Mouse (Mus musculus): ENCODE data around the gene Rap1gap2. TPM values are rescaled to one million over a fixed set of nuclear protein-coding genes. Genes with fewer than 3 reads are reported as not detected.

Gene Rap1gap2
- polyA plus RNA-seq, 1 experiment from 2014 or later = 1.4 TPM

GRCm38 (mm10) chr11:74435366-74435765 lies 175.3 kb downstream of the Rap1gap2 start:
- Histone ChIP-seq H3K4me1 (no peaks in the 10 kb centered on the region), H3K4me3 (no peak overlapping the region), H3K27ac (no peak overlapping the region), H3K27me3 (replicated peaks) (no peaks in the 10 kb centered on the region), H3K4me2 (no peak overlapping the region), H3K9ac (no peak overlapping the region), H3K36me3 (no peaks in the 10 kb centered on the region), H3K9me3 (replicated peaks) (no peaks in the 10 kb centered on the region)
- 70% methylated on average over 2 of the region's 2 CpGs for WGBS (ENCODE audit: insufficient replicate concordance)
- ATAC-seq = no peak

DNA sequence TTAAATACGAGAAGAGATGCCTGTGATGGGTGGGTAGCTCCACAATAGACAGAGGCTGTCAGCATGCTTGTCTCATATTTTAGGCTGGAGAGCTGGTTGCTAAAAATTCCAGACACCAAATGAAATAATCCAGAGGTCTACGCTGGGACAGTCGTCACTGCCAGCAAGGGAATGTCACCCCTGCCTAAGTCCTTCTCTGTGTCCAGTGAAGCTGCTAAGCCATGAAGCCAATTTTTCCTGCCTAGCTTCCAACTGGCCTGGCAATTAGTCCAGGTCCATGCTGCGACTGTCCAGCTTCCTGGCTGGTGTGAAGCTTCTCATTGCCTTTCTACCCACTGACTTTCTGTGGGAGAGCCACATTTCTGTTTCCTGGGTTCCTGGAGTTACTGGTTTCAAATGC lies 177.7 kb downstream of the Rap1gap2 start:
- Histone ChIP-seq H3K36me3 (no peaks in the 10 kb centered on the region), H3K27me3 (replicated peaks) (no peaks in the 10 kb centered on the region), H3K4me1 (no peaks in the 10 kb centered on the region), H3K4me3 (no peak overlapping the region), H3K9me3 (replicated peaks) (no peaks in the 10 kb centered on the region), H3K4me2 (no peak overlapping the region), H3K9ac (no peak overlapping the region), H3K27ac (no peak overlapping the region)
- WGBS (ENCODE audit: insufficient replicate concordance) = 71% methylated on average over 4 of the region's 4 CpGs
- no peak for ATAC-seq

GRCm38 (mm10) chr11:74429798-74430529 lies 180.8 kb downstream of the Rap1gap2 start:
- H3K9ac ChIP-seq = no peak overlapping the region
- H3K9me3 ChIP-seq (replicated peaks) = no peaks in the 10 kb centered on the region
- H3K27me3 ChIP-seq (replicated peaks) = no peaks in the 10 kb centered on the region
- H3K4me2 ChIP-seq = no peak overlapping the region
- ATAC-seq = no peak
- H3K36me3 ChIP-seq = no peaks in the 10 kb centered on the region
- no peak overlapping the region for H3K27ac ChIP-seq
- no peaks in the 10 kb centered on the region for H3K4me1 ChIP-seq
- 68% methylated on average over 11 of the region's 11 CpGs for WGBS (ENCODE audit: insufficient replicate concordance)
- no peak overlapping the region for H3K4me3 ChIP-seq

GRCm38 (mm10) chr11:74426306-74426705 lies 184.4 kb downstream of the Rap1gap2 start:
- no peaks in the 10 kb centered on the region for H3K9me3 ChIP-seq (replicated peaks)
- no peak overlapping the region for H3K27ac ChIP-seq
- H3K4me2 ChIP-seq = no peak overlapping the region
- H3K9ac ChIP-seq = no peak overlapping the region
- no peaks in the 10 kb centered on the region for H3K36me3 ChIP-seq
- H3K4me3 ChIP-seq = no peak overlapping the region
- ATAC-seq = no peak
- H3K27me3 ChIP-seq (replicated peaks) = no peaks in the 10 kb centered on the region
- no peaks in the 10 kb centered on the region for H3K4me1 ChIP-seq
- 68% methylated on average over 5 of the region's 5 CpGs for WGBS (ENCODE audit: insufficient replicate concordance)

DNA sequence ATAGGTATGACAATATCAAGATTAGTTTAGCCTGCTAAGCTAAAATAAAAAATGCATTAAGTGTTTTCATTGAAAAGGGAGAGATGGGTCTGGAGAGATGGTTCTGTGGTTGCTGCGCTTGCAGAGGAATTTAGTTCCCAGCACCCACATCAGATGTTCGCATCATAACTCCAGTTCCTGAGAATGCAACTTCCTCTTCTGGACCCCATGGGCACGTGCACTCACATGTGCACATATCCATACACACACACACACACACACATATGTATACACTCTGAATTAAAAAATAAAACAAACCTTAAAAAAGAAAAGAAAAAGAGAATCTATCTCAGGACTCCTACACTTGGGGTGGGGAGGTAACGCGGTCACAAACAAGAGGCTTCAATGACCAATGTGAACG lies 188.7 kb downstream of the Rap1gap2 start:
- 74% methylated on average over 6 of the region's 6 CpGs for WGBS (ENCODE audit: insufficient replicate concordance)
- H3K9me3 ChIP-seq (replicated peaks) = no peaks in the 10 kb centered on the region
- ATAC-seq = no peak
- H3K4me2 ChIP-seq = no peak overlapping the region
- no peak overlapping the region for H3K27ac ChIP-seq
- H3K27me3 ChIP-seq (replicated peaks) = no peaks in the 10 kb centered on the region
- no peaks in the 10 kb centered on the region for H3K36me3 ChIP-seq
- no peak overlapping the region for H3K4me3 ChIP-seq
- no peak overlapping the region for H3K9ac ChIP-seq
- H3K4me1 ChIP-seq = no peaks in the 10 kb centered on the region

- Histone ChIP-seq H3K36me3 (no peaks in the 10 kb centered on the region), H3K27me3 (replicated peaks) (no peaks in the 10 kb centered on the region), H3K4me3 (no peak overlapping the region), H3K4me1 (no peaks in the 10 kb centered on the region), H3K9me3 (replicated peaks) (no peaks in the 10 kb centered on the region), H3K9ac (no peak overlapping the region), H3K4me2 (no peak overlapping the region), H3K27ac (no peak overlapping the region)
- ATAC-seq = no peak
- 58% methylated on average over 4 of the region's 4 CpGs for WGBS (ENCODE audit: insufficient replicate concordance)
These were observed 189.6 kb downstream of the Rap1gap2 start for GRCm38 (mm10) chr11:74421151-74421550.

- H3K9me3 ChIP-seq (replicated peaks) = no peaks in the 10 kb centered on the region
- H3K27me3 ChIP-seq (replicated peaks) = no peaks in the 10 kb centered on the region
- no peak overlapping the region for H3K4me3 ChIP-seq
- no peaks in the 10 kb centered on the region for H3K36me3 ChIP-seq
- no peak overlapping the region for H3K27ac ChIP-seq
- no peak overlapping the region for H3K9ac ChIP-seq
- no peak for ATAC-seq
- H3K4me1 ChIP-seq = no peaks in the 10 kb centered on the region
- WGBS (ENCODE audit: insufficient replicate concordance) = 69% methylated on average over 4 of the region's 4 CpGs
- H3K4me2 ChIP-seq = no peak overlapping the region
These were observed 191.1 kb downstream of the Rap1gap2 start for GRCm38 (mm10) chr11:74419601-74420000.

DNA sequence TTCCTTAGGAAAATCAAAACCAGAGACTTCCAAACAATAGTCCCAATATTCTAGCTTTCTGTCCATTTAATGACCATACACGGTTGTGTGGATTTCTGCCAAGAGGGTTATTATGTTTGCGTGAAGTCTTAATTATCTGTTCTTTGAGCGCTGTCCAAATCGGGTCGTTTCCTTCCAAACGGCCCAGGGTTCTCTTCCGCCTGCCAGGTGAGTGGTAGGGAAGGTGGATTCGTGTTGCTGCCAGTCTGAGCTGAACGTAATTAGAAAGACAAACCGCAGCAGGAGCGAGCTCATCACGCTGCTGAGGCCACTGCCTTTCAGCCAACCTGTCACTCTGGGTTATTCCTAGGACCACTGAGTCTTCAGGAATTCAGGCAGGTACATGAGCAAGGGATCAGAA lies 195.0 kb downstream of the Rap1gap2 start:
- H3K9me3 ChIP-seq (replicated peaks) = no peaks in the 10 kb centered on the region
- 75% methylated on average over 12 of the region's 12 CpGs for WGBS (ENCODE audit: insufficient replicate concordance)
- no peaks in the 10 kb centered on the region for H3K27me3 ChIP-seq (replicated peaks)
- H3K4me1 ChIP-seq = no peaks in the 10 kb centered on the region
- ATAC-seq = no peak
- H3K4me3 ChIP-seq = no peak overlapping the region
- no peak overlapping the region for H3K9ac ChIP-seq
- H3K27ac ChIP-seq = no peak overlapping the region
- no peaks in the 10 kb centered on the region for H3K36me3 ChIP-seq
- no peak overlapping the region for H3K4me2 ChIP-seq

- Histone ChIP-seq H3K9me3 (replicated peaks) (no peaks in the 10 kb centered on the region), H3K27me3 (replicated peaks) (no peaks in the 10 kb centered on the region), H3K9ac (no peak overlapping the region), H3K36me3 (no peaks in the 10 kb centered on the region), H3K4me2 (no peak overlapping the region), H3K4me3 (no peak overlapping the region), H3K4me1 (no peaks in the 10 kb centered on the region; the same call in 1 of the 2 replicates), H3K27ac (no peak overlapping the region)
- no peak for ATAC-seq
- WGBS (ENCODE audit: insufficient replicate concordance) = 48% methylated on average over 9 of the region's 9 CpGs
These were observed 196.6 kb downstream of the Rap1gap2 start for GRCm38 (mm10) chr11:74414112-74414511.

GRCm38 (mm10) chr11:74413449-74413972 lies 197.2 kb downstream of the Rap1gap2 start:
- Histone ChIP-seq H3K27ac (no peak overlapping the region), H3K4me2 (no peak overlapping the region), H3K27me3 (replicated peaks) (no peaks in the 10 kb centered on the region), H3K9ac (no peak overlapping the region), H3K4me3 (no peak overlapping the region), H3K9me3 (replicated peaks) (no peaks in the 10 kb centered on the region), H3K4me1 (no peaks in the 10 kb centered on the region; the same call in 1 of the 2 replicates), H3K36me3 (no peaks in the 10 kb centered on the region)
- 63% methylated on average over 3 of the region's 3 CpGs for WGBS (ENCODE audit: insufficient replicate concordance)
- no peak for ATAC-seq

DNA sequence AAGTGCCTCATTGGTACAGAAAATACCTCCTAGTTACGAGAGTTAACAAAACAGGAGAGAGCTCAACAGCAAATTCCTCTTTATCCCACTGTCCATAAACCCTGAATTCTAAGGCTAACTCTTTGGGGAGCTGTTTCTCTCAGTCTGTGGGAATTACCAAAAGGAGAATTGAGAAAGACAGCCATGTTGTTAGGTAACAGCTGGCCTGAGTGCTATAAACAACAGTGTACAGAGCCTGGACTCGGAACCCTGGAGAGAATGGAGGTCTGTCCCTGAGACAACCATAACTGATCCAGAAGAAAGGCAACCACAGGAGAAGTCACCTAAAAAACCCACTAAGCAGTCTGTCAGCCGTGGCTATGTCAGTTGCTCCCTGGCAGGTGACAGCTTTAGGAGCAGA lies 198.3 kb downstream of the Rap1gap2 start:
- Histone ChIP-seq H3K27ac (no peak overlapping the region), H3K4me2 (no peak overlapping the region), H3K9me3 (replicated peaks) (no peaks in the 10 kb centered on the region), H3K4me3 (no peak overlapping the region), H3K9ac (no peak overlapping the region), H3K4me1 (no peaks in the 10 kb centered on the region; the same call in 1 of the 2 replicates), H3K36me3 (no peaks in the 10 kb centered on the region), H3K27me3 (replicated peaks) (no peaks in the 10 kb centered on the region)
- no peak for ATAC-seq
- WGBS (ENCODE audit: insufficient replicate concordance) = 62% methylated on average over 3 of the region's 3 CpGs

GRCm38 (mm10) chr11:74411943-74412342 lies 198.8 kb downstream of the Rap1gap2 start:
- ATAC-seq = no peak
- WGBS (ENCODE audit: insufficient replicate concordance) = 44% methylated on average over 3 of the region's 3 CpGs
- Histone ChIP-seq H3K9me3 (replicated peaks) (no peaks in the 10 kb centered on the region), H3K9ac (no peak overlapping the region), H3K4me2 (no peak overlapping the region), H3K4me1 (no peaks in the 10 kb centered on the region; the same call in 1 of the 2 replicates), H3K27me3 (replicated peaks) (no peaks in the 10 kb centered on the region), H3K36me3 (no peaks in the 10 kb centered on the region), H3K4me3 (no peak overlapping the region), H3K27ac (no peak overlapping the region)
